Mouse (Mus musculus) cortical plate, adult 2 months (tissue): ENCODE measurements around the gene Msi2.

ENCODE experiments used
- CTCF ChIP-seq: fragments of 200-500 bp; IDR thresholded peaks from 2 replicates; pipeline ENCODE4 v1.5.1; 2011; ENCODE audit warnings: mild to moderate bottlenecking, control low read depth, low read length; ENCODE audit not compliant: insufficient read depth; ENCODE audit errors: extremely low read depth
- POLR2A ChIP-seq: fragments of 200-500 bp; IDR thresholded peaks from 2 replicates; pipeline ENCODE4 v1.6.1; 2011; ENCODE audit warnings: mild to moderate bottlenecking, low read length, control low read depth; ENCODE audit not compliant: insufficient read depth; ENCODE audit errors: extremely low read depth

GRCm38 (mm10) chr11:88598150-88598847 lies 120.0 kb downstream of the Msi2 start:
- TF ChIP-seq CTCF (no peak), POLR2A (no peak)
